Mouse (Mus musculus): ENCODE measurements at regions not wholly inside any gene's neighbourhood (a gene's known extent, or its start where the extent isn't known, plus 50 kb on each side); places are given as distances from the start of the nearest gene placed in this dataset.

DNA sequence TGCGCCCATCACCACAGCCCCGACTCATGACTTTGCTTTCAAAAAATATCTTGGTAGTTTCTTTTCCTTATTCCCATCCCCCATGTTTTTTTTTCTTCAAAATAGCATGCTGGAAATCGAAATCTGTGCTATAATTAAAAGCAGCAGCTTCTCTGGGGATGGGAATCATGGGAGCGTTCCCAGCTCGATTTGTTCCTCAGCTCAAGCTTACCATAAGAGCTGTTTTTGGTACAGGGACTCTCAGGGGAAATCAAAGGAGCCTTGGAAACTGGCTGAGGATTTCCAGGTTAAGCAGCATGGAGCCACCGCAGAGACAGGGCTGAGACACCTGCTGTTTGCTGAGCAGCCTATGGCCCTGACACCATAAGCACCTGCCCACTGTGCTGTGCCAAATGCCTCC, 254.2 kb upstream of the Pex5l start:
- no peak for TF ChIP-seq CTCF (IDR thresholded peaks at IDR 0.05; ENCODE audit: low read depth, low read length)
- no peak for TF ChIP-seq TAL1 (conservative IDR thresholded peaks at IDR 0.05; ENCODE audit: low read depth, low read length)
